Mouse (Mus musculus) liver, embryonic 11.5 days (tissue): ENCODE measurements around the gene Mettl11b. TPM values are rescaled to one million over a fixed set of nuclear protein-coding genes. Genes with fewer than 3 reads are reported as not detected.

Experiments
- ATAC-seq: fragments of 200-750 bp; cut with Nextera tagmentation; replicated peaks from 2 replicates; pipeline ENCODE4 v1.8.0; 2017; ENCODE audit warnings: moderate number of reproducible peaks, mild to moderate bottlenecking, moderate TSS enrichment, moderate library complexity; ENCODE audit not compliant: low FRiP score
- DNase-seq: peaks from one replicate; pipeline ENCODE4 v3.0.0-alpha.2; 2017; ENCODE audit warnings: low spot score
- H3K27ac ChIP-seq: fragments of 300-500 bp; sonication (generic); 2 replicates; pipeline ENCODE4 v1.5.1; 2014; ENCODE audit warnings: mild to moderate bottlenecking, low read depth, low read length, control low read depth
- H3K27me3 ChIP-seq: fragments of 300-500 bp; sonication (generic); replicated peaks from 2 replicates; pipeline ENCODE4 v1.6.1; 2014; ENCODE audit warnings: low read length, mixed read lengths; ENCODE audit not compliant: control insufficient read depth, insufficient read depth
- H3K36me3 ChIP-seq: fragments of 300-500 bp; sonication (generic); 2 replicates; pipeline ENCODE4 v1.6.1; 2014; ENCODE audit warnings: mild to moderate bottlenecking, low read length, moderate library complexity, mixed read lengths; ENCODE audit not compliant: control insufficient read depth, insufficient read depth
- H3K4me1 ChIP-seq: fragments of 300-500 bp; sonication (generic); replicated peaks from 2 replicates; pipeline ENCODE4 v1.6.1; 2014; ENCODE audit warnings: low read length, mixed read lengths; ENCODE audit not compliant: control insufficient read depth, insufficient read depth
- H3K4me2 ChIP-seq: fragments of 300-500 bp; sonication (generic); 2 replicates; pipeline ENCODE4 v1.6.1; 2014; ENCODE audit warnings: mild to moderate bottlenecking, control low read depth, moderate library complexity
- H3K4me3 ChIP-seq: fragments of 300-500 bp; sonication (generic); 2 replicates; pipeline ENCODE4 v1.5.1; 2014; ENCODE audit warnings: low read depth, low read length, control low read depth
- H3K9ac ChIP-seq: fragments of 300-500 bp; sonication (generic); 2 replicates; pipeline ENCODE4 v1.6.1; 2014; ENCODE audit warnings: low read depth, low read length, control low read depth
- H3K9me3 ChIP-seq: fragments of 300-500 bp; sonication (generic); 2 replicates; pipeline ENCODE4 v1.6.1; 2016; ENCODE audit warnings: low read length, inconsistent platforms, mixed read lengths; ENCODE audit not compliant: control insufficient read depth
- WGBS: fragments of 180-500 bp; shearing (Covaris S2); extraction: QIAGEN DNeasy Blood & Tissue Kit; methylation state at CpG from one replicate; pipeline ENCODE4 v1.1.7; 2014; 5-methylcytosine and 5-hydroxymethylcytosine counted together
- polyA plus RNA-seq: library from polyadenylated mRNA; unstranded; fragments of >200 nt; fragmentation: Nextera tagmentation; extraction: Ambion mirVana; gene quantifications from 2 replicates; pipeline ENCODE4 v1.2.1, GENCODE M21; 2014

The Mettl11b gene
- polyA plus RNA-seq, 1 experiment from 2014 or later, result not detected

DNA sequence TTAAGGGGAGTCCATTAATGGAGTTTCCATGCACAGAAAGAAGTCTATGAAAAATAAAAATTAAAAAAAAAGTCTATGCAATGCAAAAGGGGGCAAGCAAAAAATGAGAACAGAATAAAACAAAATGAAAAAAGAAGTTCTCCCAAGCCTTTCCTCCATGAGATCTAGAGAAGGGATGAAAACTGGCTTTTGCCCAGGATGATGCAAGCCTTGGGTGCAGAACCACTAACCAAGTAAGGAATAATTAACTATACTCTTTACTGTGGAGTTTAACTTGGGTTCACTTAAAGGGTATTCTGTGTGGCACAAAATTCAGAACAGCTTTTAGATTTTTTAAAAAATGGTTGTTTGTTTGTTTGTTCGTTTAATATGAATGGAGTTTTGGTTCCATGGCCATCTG lies 62.6 kb downstream of the Mettl11b start:
- Histone ChIP-seq H3K9ac (no peak overlapping the region), H3K4me2 (no peak overlapping the region), H3K36me3 (no peaks in the 10 kb centered on the region), H3K4me1 (no peaks in the 10 kb centered on the region), H3K4me3 (no peak overlapping the region), H3K9me3 (no peaks in the 10 kb centered on the region), H3K27me3 (no peaks in the 10 kb centered on the region), H3K27ac (no peak overlapping the region)
- DNase-seq (no peak), ATAC-seq (no peak)
- 78% methylated on average over 1 of the region's 1 CpGs for WGBS

DNA sequence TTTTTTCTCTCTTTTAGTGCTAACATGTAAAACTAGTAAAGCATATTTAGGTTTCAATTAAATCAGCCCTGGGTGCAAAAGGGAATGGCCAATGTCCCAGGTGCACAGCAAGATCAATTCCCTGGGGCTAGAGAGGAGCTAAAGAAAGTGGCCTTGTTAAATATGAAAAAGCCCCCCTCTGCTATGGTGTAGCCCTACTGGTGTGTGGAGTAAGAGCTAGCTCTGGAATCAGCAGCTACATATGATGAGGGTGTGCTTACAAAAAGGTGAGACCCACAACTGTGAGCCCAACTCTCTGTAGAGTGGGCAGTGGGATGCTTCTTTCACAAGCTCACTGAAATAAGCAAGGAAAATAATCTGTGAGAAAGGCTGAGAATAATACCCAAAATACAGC lies 66.5 kb downstream of the Mettl11b start:
- DNase-seq (no peak), ATAC-seq (no peak)
- H3K4me3 ChIP-seq, result no peak overlapping the region
- no peaks in the 10 kb centered on the region for H3K27me3 ChIP-seq
- no peaks in the 10 kb centered on the region for H3K4me1 ChIP-seq
- H3K27ac ChIP-seq, result no peak overlapping the region
- H3K36me3 ChIP-seq, result no peaks in the 10 kb centered on the region
- H3K4me2 ChIP-seq, result no peak overlapping the region
- no peaks in the 10 kb centered on the region for H3K9me3 ChIP-seq
- no peak overlapping the region for H3K9ac ChIP-seq

DNA sequence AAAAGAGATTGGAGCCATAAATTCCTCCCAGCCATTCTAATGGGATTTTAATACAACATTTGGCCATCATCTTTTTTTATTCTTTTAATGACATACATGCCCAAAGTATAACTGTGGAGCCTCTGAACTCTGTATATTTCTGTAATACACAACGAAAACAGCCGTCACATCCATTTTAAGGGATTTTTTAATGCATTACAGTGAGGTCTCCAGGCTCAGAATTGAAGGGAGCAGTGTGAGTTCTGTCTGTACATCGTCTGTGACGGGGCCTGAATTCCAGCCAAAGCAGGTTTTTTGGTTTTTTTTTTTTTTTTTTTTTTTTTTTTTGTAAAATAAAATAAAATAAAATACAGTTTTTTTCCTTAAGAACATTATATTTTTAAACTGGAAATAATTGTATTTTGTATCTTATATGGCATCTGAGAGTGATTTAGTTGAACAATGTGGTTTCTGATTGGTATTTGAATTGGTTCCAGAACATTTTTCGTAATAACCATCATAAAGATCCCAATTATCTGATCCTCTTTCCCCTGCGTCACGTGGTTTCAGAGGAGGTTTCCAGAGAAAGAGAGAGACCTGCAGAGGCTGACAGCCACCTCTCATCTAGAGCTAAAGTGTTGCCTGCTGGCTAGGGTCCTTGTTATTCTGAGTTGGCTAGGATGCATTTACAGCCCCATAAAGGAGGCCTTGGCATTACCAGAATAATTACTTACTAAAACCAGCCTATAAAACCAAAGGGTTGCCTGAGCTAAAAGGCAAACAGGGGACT lies 67.1 kb downstream of the Mettl11b start:
- Histone ChIP-seq H3K4me2 (no peak overlapping the region), H3K4me3 (no peak overlapping the region), H3K36me3 (no peaks in the 10 kb centered on the region), H3K9me3 (no peaks in the 10 kb centered on the region), H3K27ac (no peak overlapping the region), H3K27me3 (no peaks in the 10 kb centered on the region), H3K9ac (no peak overlapping the region), H3K4me1 (no peaks in the 10 kb centered on the region)
- DNase-seq, result no peak
- 71% methylated on average over 7 of the region's 7 CpGs for WGBS
- ATAC-seq, result no peak

DNA sequence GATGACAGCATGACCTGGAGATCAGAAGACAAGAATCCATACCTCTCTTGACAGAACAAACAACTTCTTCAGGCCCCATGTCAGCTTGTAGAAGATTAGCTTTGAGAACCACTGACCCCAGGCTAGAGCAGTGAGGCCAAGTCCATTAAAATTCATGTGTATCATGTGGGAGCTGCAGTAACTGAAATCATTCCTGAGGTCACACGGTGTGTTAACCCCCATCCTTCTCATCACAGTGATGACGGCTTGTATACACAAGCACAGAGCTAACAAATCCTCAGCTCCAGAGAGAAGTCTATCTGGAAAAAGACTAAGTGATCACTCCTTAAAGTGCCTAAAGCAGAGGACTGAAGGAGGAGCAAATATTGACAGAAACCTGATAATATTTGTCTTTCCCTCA lies 68.0 kb downstream of the Mettl11b start:
- WGBS, result 47% methylated on average over 2 of the region's 2 CpGs
- DNase-seq (no peak), ATAC-seq (no peak)
- Histone ChIP-seq H3K27ac (no peak overlapping the region), H3K9me3 (no peaks in the 10 kb centered on the region), H3K4me1 (no peaks in the 10 kb centered on the region), H3K27me3 (no peaks in the 10 kb centered on the region), H3K4me2 (no peak overlapping the region), H3K9ac (no peak overlapping the region), H3K4me3 (no peak overlapping the region), H3K36me3 (no peaks in the 10 kb centered on the region)

DNA sequence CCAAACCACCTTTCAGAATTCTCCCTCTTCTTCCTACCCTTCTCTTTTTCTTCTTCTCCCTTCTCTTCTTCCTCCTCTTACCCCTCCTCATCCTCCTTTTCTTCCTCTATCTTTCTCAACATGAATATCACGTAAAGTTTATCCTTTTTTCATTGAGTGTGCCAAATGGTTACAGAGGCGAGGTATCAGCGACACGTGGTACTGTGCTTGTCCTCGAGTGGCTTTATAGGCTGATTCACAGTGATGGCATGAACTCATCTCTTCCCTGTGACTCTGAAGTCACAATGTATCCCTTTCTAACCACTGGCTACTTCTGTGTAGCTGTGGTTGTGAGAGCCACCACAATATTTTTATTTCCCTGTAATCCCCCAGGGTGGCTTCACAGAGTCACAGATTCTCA lies 68.6 kb downstream of the Mettl11b start:
- Histone ChIP-seq H3K9me3 (no peaks in the 10 kb centered on the region), H3K27me3 (no peaks in the 10 kb centered on the region), H3K4me2 (no peak overlapping the region), H3K4me3 (no peak overlapping the region), H3K4me1 (no peaks in the 10 kb centered on the region), H3K36me3 (no peaks in the 10 kb centered on the region), H3K9ac (no peak overlapping the region), H3K27ac (no peak overlapping the region)
- 80% methylated on average over 5 of the region's 5 CpGs for WGBS
- no peak for ATAC-seq
- no peak for DNase-seq

Other genes with a start within 250 kb of the Mettl11b start
- 14.7 and 16.3 TPM in 2 replicates for gene Kifap3, start 54.4 kb upstream of the Mettl11b start, polyA plus RNA-seq
- gene Scyl3, start 203.9 kb upstream of the Mettl11b start, polyA plus RNA-seq, result 24.5 and 25.6 TPM in 2 replicates